Mouse (Mus musculus) cortical plate, adult 2 months (tissue): ENCODE data around the gene Nckap5. TPM values are rescaled to one million over a fixed set of nuclear protein-coding genes. Genes with fewer than 3 reads are reported as not detected.

Experiments
- H3K27ac ChIP-seq: fragments of 200-500 bp; 2 replicates; pipeline ENCODE4 v1.5.1; 2012; ENCODE audit warnings: low read length, control low read depth, inconsistent platforms; ENCODE audit not compliant: insufficient read depth
- H3K4me1 ChIP-seq: fragments of 200-500 bp; 2 replicates; pipeline ENCODE4 v1.6.1; 2011; ENCODE audit warnings: low read length; ENCODE audit not compliant: control insufficient read depth, insufficient read depth
- H3K4me3 ChIP-seq: fragments of 200-500 bp; 2 replicates; pipeline ENCODE4 v1.5.1; 2011; ENCODE audit warnings: mild to moderate bottlenecking, low read length, control low read depth; ENCODE audit not compliant: insufficient read depth
- CTCF ChIP-seq: fragments of 200-500 bp; IDR thresholded peaks from 2 replicates; pipeline ENCODE4 v1.5.1; 2011; ENCODE audit warnings: mild to moderate bottlenecking, control low read depth, low read length; ENCODE audit not compliant: insufficient read depth; ENCODE audit errors: extremely low read depth
- POLR2A ChIP-seq: fragments of 200-500 bp; IDR thresholded peaks from 2 replicates; pipeline ENCODE4 v1.6.1; 2011; ENCODE audit warnings: mild to moderate bottlenecking, low read length, control low read depth; ENCODE audit not compliant: insufficient read depth; ENCODE audit errors: extremely low read depth
- polyA plus RNA-seq: library from polyadenylated mRNA; depleted of rRNA; stranded (reverse); fragments of >200 nt; gene quantifications from 2 replicates; pipeline ENCODE4 v1.2.3, GENCODE M21; 2012

The Nckap5 gene
- polyA plus RNA-seq, 1 experiment, result 3.1 TPM

DNA sequence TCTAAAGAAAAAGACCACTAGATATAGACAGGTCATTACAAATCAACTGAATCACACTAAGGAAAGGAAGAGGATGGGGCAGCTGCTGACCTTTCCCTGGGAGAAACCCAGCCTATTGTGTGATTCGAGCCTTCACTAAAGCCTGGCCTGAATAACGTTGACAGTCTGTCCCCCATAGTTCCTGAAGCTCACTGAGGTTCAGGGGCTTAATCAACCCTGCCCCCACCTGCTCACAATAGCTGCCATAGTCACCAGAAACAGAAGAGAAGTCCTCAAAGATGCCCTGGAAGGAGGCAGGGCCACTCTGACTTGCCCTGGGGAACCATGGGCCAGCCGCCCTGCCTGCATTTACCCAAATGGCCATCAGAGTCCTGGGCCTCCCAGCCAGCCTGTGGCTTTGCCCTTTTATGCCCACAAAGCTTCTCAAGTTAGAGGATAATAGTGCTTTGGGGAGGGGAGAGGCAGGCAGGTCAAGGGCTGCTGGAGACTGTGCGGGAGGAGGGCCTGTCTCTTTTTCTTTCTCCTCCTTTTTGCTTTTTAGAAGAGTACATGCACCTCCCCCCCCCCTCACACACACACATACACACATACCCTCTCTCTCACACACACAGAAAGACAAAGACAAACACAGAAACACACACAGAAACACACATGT is 85.0 kb downstream of the Nckap5 start:
- no peak overlapping the region for H3K27ac ChIP-seq
- TF ChIP-seq POLR2A (no peak), CTCF (no peak)
- no peaks in the 10 kb centered on the region for H3K4me1 ChIP-seq
- H3K4me3 ChIP-seq, result no peak overlapping the region

DNA sequence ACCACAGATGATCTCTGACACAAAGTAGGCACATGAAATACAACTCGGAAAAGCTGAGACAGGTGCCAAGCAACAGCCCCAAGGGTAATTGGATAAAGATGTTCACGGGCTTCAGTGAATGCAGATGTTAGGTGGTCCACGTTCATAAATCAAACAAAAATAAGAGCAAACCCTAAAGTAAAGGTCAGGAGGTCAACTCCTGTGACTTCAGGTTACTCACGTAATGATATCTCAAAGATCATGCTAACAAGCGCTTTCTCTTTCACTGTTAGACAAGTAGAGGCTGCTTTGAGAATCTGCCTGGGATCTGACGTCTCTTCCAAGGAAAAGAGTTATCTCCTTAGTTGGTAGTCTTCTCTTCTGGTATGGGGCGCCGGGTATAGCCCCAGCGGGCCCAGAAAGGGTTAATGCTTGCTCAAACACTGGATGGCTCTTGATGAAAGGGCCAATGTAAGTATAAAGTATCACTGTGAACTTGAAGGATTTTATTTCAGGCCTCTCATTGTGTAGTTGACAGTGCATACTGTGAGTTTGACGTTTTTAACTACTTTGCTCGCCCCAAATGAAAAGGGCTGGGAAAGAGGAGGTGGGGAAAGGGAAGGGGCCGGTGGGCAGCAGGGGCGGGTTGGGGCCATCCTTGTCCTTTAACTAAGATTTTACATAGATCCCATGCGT is 85.8 kb downstream of the Nckap5 start:
- TF ChIP-seq POLR2A (no peak), CTCF (no peak)
- H3K4me3 ChIP-seq, result no peak overlapping the region
- H3K4me1 ChIP-seq, result no peaks in the 10 kb centered on the region
- no peak overlapping the region for H3K27ac ChIP-seq

DNA sequence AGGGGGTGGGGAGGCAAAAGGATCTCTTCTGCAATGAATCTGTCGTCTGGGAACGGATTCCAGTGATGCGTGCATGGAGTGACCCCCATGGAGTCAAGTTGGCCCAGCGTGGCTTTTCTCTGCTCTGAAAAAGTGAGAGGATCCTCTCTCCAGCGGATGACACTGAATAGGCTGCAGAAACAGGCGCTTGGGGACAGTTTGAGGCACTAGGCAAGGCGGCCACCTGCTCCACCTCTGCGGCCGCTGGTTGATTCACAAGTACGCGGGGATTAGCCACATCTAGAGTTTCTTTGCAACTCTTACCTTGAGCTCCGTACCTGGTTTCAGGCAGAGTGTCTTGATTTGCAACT is 92.3 kb downstream of the Nckap5 start:
- Histone ChIP-seq H3K4me3 (peak overlapping the region; percentile 29), H3K4me1 (no peaks in the 10 kb centered on the region; the same call in 1 of the 2 replicates), H3K27ac (no peak overlapping the region)
- TF ChIP-seq CTCF (no peak), POLR2A (no peak)

DNA sequence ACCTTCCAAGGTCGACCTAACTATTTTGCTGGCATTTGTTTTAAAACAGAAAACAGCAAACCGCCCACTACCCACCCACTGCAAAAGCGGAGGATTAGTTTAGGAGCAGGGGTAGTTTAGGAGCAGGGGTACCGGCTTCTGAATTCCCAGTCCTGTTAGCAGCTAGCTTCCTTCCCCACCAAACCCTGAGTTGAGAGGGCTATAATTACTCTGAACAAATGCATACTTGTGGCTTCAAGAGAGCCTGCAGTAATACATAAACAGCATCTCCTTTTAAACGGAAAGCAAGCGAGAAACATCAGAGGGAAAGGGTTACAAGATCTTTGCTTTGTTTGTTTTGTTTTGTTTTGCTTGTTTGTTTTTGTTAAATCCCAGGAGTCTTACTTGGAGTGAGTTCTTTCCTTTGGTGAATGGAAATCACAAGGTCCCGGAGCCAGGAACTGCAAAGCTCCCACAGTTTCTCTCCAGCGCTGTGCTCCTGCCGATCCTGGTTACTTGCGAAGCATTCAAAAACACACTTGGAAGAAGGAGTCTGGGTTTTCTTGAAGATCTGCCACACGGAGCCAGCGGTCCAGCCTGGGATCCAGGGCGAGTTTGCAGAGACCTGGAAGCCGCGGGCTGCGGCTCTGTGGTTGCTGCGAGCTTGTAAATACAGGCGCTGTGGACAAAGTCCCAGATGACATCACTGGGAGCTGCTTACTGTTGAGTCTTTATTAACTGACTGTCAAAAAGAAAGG is 92.9 kb downstream of the Nckap5 start:
- Histone ChIP-seq H3K27ac (no peak overlapping the region), H3K4me1 (no peaks in the 10 kb centered on the region; the same call in 1 of the 2 replicates), H3K4me3 (peak overlapping the region; percentile 29)
- TF ChIP-seq POLR2A (no peak), CTCF (no peak)

GRCm38 (mm10) chr1:126731691-126732090 is 98.9 kb downstream of the Nckap5 start:
- no peak overlapping the region for H3K27ac ChIP-seq
- no peaks in the 10 kb centered on the region for H3K4me1 ChIP-seq
- TF ChIP-seq CTCF, result no peak
- no peak for TF ChIP-seq POLR2A
- no peak overlapping the region for H3K4me3 ChIP-seq

GRCm38 (mm10) chr1:126726400-126727055 is 104.1 kb downstream of the Nckap5 start:
- TF ChIP-seq CTCF, result peak; percentile 58
- TF ChIP-seq POLR2A, result no peak
- H3K27ac ChIP-seq, result no peak overlapping the region

GRCm38 (mm10) chr1:126725628-126726367 is 104.8 kb downstream of the Nckap5 start:
- H3K4me1 ChIP-seq, result no peaks in the 10 kb centered on the region
- no peak overlapping the region for H3K27ac ChIP-seq
- H3K4me3 ChIP-seq, result no peak overlapping the region
- TF ChIP-seq POLR2A, result no peak
- TF ChIP-seq CTCF, result no peak

More at GRCm38 (mm10) chr1:126726400-126727055, 104.1 kb downstream of the Nckap5 start:
- H3K4me3 ChIP-seq, result no peak overlapping the region
- H3K4me1 ChIP-seq, result no peaks in the 10 kb centered on the region

DNA sequence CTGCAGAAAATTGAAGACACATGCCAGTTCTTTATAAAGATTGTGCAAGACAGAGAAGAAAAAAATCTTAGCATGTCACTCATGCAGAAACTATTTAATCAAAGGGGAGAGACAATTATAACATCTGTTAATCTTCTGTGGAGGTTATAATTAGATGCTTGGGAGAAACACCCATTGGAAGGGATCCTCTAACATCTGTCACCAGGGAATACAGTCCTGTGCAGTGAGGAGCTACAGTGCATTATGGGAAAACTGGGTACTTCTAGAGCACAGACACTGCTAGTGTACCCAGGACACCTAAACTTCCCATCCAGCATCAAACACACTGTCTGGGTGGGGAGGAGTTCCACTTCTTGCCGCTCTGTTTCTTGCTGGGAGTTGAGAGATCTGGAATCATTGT is 108.7 kb downstream of the Nckap5 start:
- TF ChIP-seq CTCF, result no peak
- TF ChIP-seq POLR2A, result no peak
- Histone ChIP-seq H3K4me1 (no peaks in the 10 kb centered on the region), H3K27ac (no peak overlapping the region), H3K4me3 (no peak overlapping the region)

- no peak for TF ChIP-seq CTCF
- no peak for TF ChIP-seq POLR2A
- Histone ChIP-seq H3K27ac (no peak overlapping the region), H3K4me3 (no peak overlapping the region), H3K4me1 (no peaks in the 10 kb centered on the region)
Measured at GRCm38 (mm10) chr1:126719733-126720348, 110.8 kb downstream of the Nckap5 start.
